ENCODE assay signal across 17 mouse cellular contexts in genomic region chr10:66554259-66554658, GRCm38 (mm10).
"Had no signal": no experiment of that assay in that cellular context is flagged by ENCODE, and none has a peak within 500 bp of the region (broad histone marks: within the 10 kb centered on the region; RNA-seq: fewer than 3 reads in every experiment).

No protein-coding gene starts in this region.

- H3K9me3 ChIP-seq: midbrain, embryonic 10.5 days; midbrain, embryonic 13.5 days; midbrain, embryonic 15.5 days; neural tube, embryonic 13.5 days; neural tube, embryonic 15.5 days; stomach, embryonic 15.5 days had no signal

- H3K27me3 ChIP-seq: neural tube, embryonic 13.5 days; neural tube, embryonic 15.5 days; stomach, embryonic 15.5 days had no signal

- ATAC-seq: midbrain, embryonic 13.5 days; midbrain, embryonic 15.5 days had no signal

- H3K4me3 ChIP-seq: midbrain, embryonic 10.5 days; midbrain, embryonic 13.5 days; midbrain, embryonic 15.5 days; myocyte; neural tube, embryonic 13.5 days; neural tube, embryonic 15.5 days; stomach, embryonic 15.5 days had no signal

- H3K4me1 ChIP-seq: midbrain, embryonic 15.5 days; neural tube, embryonic 15.5 days had no signal

- H3K27ac ChIP-seq: liver, embryonic 14.5 days; midbrain, embryonic 10.5 days; midbrain, embryonic 13.5 days; midbrain, embryonic 15.5 days; neural tube, embryonic 13.5 days; neural tube, embryonic 15.5 days; stomach, embryonic 15.5 days; stomach, postnatal 0 days had no signal

- H3K36me3 ChIP-seq: midbrain, embryonic 10.5 days; midbrain, embryonic 13.5 days; midbrain, embryonic 15.5 days; neural tube, embryonic 13.5 days; neural tube, embryonic 15.5 days; stomach, embryonic 15.5 days had no signal

- H3K4me2 ChIP-seq: lung, embryonic 14.5 days; midbrain, embryonic 13.5 days; midbrain, embryonic 15.5 days; neural tube, embryonic 13.5 days; neural tube, embryonic 15.5 days; stomach, embryonic 15.5 days had no signal

- H3K9ac ChIP-seq: liver, embryonic 14.5 days; lung, embryonic 14.5 days; midbrain, embryonic 13.5 days; midbrain, embryonic 15.5 days; neural tube, embryonic 13.5 days; neural tube, embryonic 15.5 days; stomach, embryonic 15.5 days had no signal

- DNase-seq: lung, adult 18-20 months; lung, embryonic 14.5 days; lung, postnatal 10 days; lung, postnatal 4 days; right cerebral cortex, postnatal 14 days; thymus, adult 2 months; thymus, postnatal 25 days; thymus, postnatal 4 days had no signal
